10 mouse cellular contexts compared by ENCODE assay signal in genomic region chr3:129571642-129572041, GRCm38 (mm10).
"Had no signal": no experiment of that assay in that cellular context is flagged by ENCODE, and none has a peak within 500 bp of the region (broad histone marks: within the 10 kb centered on the region; RNA-seq: fewer than 3 reads in every experiment).

No protein-coding gene starts in this region.

- H3K9ac ChIP-seq: limb, embryonic 13.5 days; liver, embryonic 13.5 days; lung, embryonic 14.5 days; midbrain, embryonic 13.5 days had no signal

- ATAC-seq: lung, postnatal 0 days; midbrain, embryonic 13.5 days; midbrain, embryonic 16.5 days had no signal

- H3K4me2 ChIP-seq: limb, embryonic 13.5 days; liver, embryonic 13.5 days; lung, embryonic 14.5 days; midbrain, embryonic 13.5 days had no signal

- DNase-seq: liver, embryonic 13.5 days; lung, embryonic 14.5 days; thymus, postnatal 36 days had no signal

- H3K27me3 ChIP-seq: limb, embryonic 13.5 days; liver, embryonic 13.5 days; megakaryocyte, embryonic 14.5 days; midbrain, embryonic 13.5 days had no signal

- H3K27ac ChIP-seq: limb, embryonic 10.5 days; limb, embryonic 13.5 days; liver, embryonic 13.5 days; midbrain, embryonic 10.5 days; midbrain, embryonic 13.5 days had no signal

- H3K4me1 ChIP-seq: limb, embryonic 10.5 days had no signal

- H3K4me3 ChIP-seq: limb, embryonic 10.5 days; limb, embryonic 13.5 days; liver, embryonic 13.5 days; megakaryocyte, embryonic 14.5 days; midbrain, embryonic 10.5 days; midbrain, embryonic 13.5 days had no signal

- H3K9me3 ChIP-seq: limb, embryonic 10.5 days; limb, embryonic 13.5 days; liver, embryonic 13.5 days; megakaryocyte, embryonic 14.5 days; midbrain, embryonic 10.5 days; midbrain, embryonic 13.5 days had no signal
